Mouse (Mus musculus) small intestine, adult 2 months (tissue): ENCODE data around the gene Sytl3. TPM values are rescaled to one million over a fixed set of nuclear protein-coding genes. Genes with fewer than 3 reads are reported as not detected.

Source experiments
- H3K27ac ChIP-seq: fragments of 200-500 bp; 2 replicates; pipeline ENCODE4 v1.5.1; 2012; ENCODE audit warnings: low read depth, low read length, control low read depth, inconsistent platforms; ENCODE audit not compliant: insufficient read depth
- H3K27me3 ChIP-seq: fragments of 200-500 bp; 2 replicates; pipeline ENCODE4 v1.6.1; 2012; ENCODE audit warnings: mild to moderate bottlenecking, moderate library complexity, low read length, inconsistent platforms; ENCODE audit not compliant: control insufficient read depth, insufficient read depth
- H3K36me3 ChIP-seq: fragments of 200-500 bp; 2 replicates; pipeline ENCODE4 v1.6.1; 2012; ENCODE audit warnings: mild to moderate bottlenecking, low read length, control low read depth, inconsistent platforms; ENCODE audit not compliant: control insufficient read depth, insufficient read depth
- H3K4me1 ChIP-seq: fragments of 200-500 bp; 2 replicates; pipeline ENCODE4 v1.6.1; 2012; ENCODE audit warnings: low read length, inconsistent platforms, mixed read lengths; ENCODE audit not compliant: control insufficient read depth, insufficient read depth, insufficient read length
- H3K4me3 ChIP-seq: fragments of 200-500 bp; 2 replicates; pipeline ENCODE4 v1.5.1; 2012; ENCODE audit warnings: low read depth, mild to moderate bottlenecking, control low read depth, inconsistent platforms, low read length, moderate library complexity
- CTCF ChIP-seq: fragments of 200-500 bp; IDR thresholded peaks from 2 replicates; pipeline ENCODE4 v1.5.1; 2012; ENCODE audit warnings: low read depth, mild to moderate bottlenecking, control low read depth, inconsistent platforms, low read length, moderate library complexity, mixed read lengths; ENCODE audit not compliant: insufficient replicate concordance, insufficient read length; ENCODE audit errors: extremely low read depth
- POLR2A ChIP-seq: fragments of 200-500 bp; IDR thresholded peaks from 2 replicates; pipeline ENCODE4 v1.6.1; 2012; ENCODE audit warnings: low read depth, mild to moderate bottlenecking, control low read depth, inconsistent platforms, low read length, moderate library complexity
- WGBS: fragments of 180-500 bp; shearing (Covaris S2); methylation state at CpG from one replicate; pipeline ENCODE4 v1.1.7; 2018; 5-methylcytosine and 5-hydroxymethylcytosine counted together
- polyA plus RNA-seq: library from polyadenylated mRNA; depleted of rRNA; stranded (reverse); fragments of >200 nt; gene quantifications from 2 replicates; pipeline ENCODE4 v1.2.3, GENCODE M21; 2012

The Sytl3 gene
- polyA plus RNA-seq, 1 experiment, result 6.4 TPM

DNA sequence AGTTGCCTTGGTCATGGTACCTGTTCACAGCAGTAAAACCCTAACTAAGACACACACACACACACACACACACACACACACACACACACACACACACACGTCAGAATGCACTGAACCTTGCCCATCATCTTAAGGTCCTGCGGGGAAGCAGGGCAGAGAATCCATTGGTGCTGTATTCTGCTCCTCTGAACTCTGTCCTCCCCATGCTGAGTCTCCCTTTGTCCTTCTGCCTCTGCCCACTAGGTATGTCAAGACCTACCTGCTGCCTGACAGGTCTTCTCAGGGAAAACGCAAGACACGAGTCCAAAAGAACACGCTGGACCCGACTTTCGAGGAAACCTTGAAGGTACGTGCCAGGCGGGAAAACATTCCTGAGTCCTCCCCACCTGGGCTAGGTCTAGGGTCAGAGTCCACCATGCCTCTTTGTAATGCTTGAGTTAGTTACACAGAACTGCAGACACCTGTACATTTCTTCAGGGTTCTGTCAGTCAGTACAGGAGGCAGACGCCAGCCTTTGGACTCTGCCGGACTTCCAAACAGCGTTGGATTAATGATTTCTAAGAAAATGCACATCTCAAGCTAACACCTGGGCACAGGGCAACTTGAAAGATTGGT is 69.2 kb downstream of the Sytl3 start:
- H3K27ac ChIP-seq, result peak overlapping the region; percentile 84
- WGBS, result 38% methylated on average over 12 of the region's 12 CpGs
- H3K4me1 ChIP-seq, result peaks cover 15% of the 10 kb centered on the region
- peak overlapping the region; percentile 5 for H3K4me3 ChIP-seq
- no peaks in the 10 kb centered on the region for H3K36me3 ChIP-seq
- no peak; the same call in 1 of the 2 replicates for TF ChIP-seq POLR2A
- TF ChIP-seq CTCF, result no peak
- H3K27me3 ChIP-seq, result no peaks in the 10 kb centered on the region

DNA sequence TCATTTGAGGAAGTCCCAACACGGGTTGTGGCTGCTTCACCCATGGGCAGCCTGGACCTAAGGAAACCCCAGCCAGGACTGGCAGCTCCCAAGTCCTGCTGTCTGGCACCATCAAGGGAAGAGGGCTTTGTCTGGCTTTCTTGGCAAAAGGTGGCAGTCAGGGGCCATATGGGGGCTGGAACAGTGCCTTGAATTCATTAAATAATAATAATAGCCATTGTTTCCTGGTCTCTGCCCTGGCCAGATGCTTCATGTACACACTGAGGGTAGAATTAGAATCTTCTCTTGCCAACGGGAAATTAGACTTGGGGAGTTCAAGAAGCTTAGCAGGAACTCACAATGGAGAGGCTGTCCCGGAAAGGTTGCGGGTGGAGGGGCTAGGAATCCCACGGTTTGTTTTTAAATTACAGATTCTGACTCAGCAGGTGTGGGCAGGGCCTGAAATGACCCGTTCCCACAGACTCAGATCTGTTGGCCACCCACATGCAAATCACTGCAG is 70.4 kb downstream of the Sytl3 start:
- Histone ChIP-seq H3K36me3 (no peaks in the 10 kb centered on the region), H3K4me1 (peaks cover 15% of the 10 kb centered on the region), H3K27ac (peak overlapping the region; percentile 84), H3K27me3 (no peaks in the 10 kb centered on the region), H3K4me3 (no peak overlapping the region)
- TF ChIP-seq CTCF (no peak), POLR2A (no peak)
- 6% methylated on average over 6 of the region's 6 CpGs for WGBS

DNA sequence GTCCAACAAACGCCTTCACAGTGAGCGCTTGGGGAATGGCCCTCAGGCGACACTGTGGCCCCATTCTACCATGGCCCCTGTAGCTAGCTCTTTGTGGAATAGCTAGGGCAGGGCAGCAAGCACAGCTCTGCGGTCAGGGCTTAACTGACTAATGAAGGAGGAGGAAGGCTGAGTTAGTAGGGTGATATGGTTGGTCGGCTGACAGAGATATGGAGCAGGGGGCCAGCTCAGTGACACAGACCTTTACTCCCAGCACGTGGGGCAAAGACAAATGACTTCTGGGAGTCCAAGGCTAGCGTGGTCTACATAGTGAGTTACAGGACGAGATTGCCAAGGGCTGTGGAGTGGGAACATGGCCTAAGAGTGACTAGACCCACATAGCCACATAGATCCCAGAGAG is 72.2 kb downstream of the Sytl3 start:
- no peaks in the 10 kb centered on the region for H3K27me3 ChIP-seq
- H3K27ac ChIP-seq, result peak overlapping the region; percentile 90
- no peak overlapping the region for H3K4me3 ChIP-seq
- WGBS, result 62% methylated on average over 8 of the region's 8 CpGs
- H3K4me1 ChIP-seq, result peaks cover 15% of the 10 kb centered on the region
- no peaks in the 10 kb centered on the region for H3K36me3 ChIP-seq
- TF ChIP-seq POLR2A (no peak), CTCF (no peak)

DNA sequence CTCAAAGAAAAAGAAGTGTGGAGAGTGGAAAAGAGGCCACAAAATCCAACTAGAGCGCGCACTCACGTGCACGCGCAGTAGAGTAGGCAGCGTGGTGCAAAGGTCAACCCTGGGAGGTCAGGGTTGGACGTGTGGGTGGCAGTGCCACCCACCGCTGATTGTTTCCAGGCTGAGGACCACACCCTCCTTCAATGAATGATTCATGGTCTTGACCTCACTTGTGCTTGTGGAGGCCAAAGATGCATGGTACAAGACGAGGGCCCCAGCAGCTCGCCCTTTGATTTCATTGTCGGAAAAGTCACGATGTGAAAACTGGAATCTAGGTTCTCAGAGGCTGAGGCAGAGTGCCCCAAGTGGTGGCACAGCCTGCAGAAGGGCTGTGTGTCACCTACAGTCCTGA is 72.7 kb downstream of the Sytl3 start:
- Histone ChIP-seq H3K36me3 (no peaks in the 10 kb centered on the region), H3K4me1 (peaks cover 15% of the 10 kb centered on the region), H3K27ac (peak overlapping the region; percentile 90), H3K4me3 (no peak overlapping the region), H3K27me3 (no peaks in the 10 kb centered on the region)
- WGBS, result 35% methylated on average over 12 of the region's 12 CpGs
- TF ChIP-seq CTCF (peak; percentile 42; the same call in 1 of the 2 replicates), POLR2A (no peak)

DNA sequence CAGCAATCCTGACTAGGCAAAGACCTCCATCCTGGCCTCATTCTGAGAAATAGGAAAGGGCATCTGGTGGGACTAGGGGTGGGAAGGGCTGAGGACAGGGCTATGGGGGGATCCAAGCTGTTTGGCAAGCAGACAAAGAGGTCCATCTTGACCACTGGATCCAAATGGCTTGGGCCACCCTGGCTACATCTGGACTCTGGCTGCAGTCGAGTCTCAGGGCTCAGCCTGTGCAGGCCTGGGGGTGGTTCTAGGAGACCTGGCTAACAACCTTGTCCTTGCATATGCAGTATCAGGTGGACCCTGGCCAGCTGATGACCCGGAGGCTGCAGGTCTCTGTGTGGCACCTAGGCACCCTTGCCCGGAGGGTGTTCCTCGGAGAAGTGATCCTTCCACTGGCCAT is 73.8 kb downstream of the Sytl3 start:
- peaks cover 6% of the 10 kb centered on the region for H3K36me3 ChIP-seq
- 90% methylated on average over 4 of the region's 4 CpGs for WGBS
- H3K27ac ChIP-seq, result no peak overlapping the region
- no peaks in the 10 kb centered on the region for H3K27me3 ChIP-seq
- no peak overlapping the region for H3K4me3 ChIP-seq
- peaks cover 15% of the 10 kb centered on the region for H3K4me1 ChIP-seq
- TF ChIP-seq POLR2A (no peak), CTCF (no peak)

DNA sequence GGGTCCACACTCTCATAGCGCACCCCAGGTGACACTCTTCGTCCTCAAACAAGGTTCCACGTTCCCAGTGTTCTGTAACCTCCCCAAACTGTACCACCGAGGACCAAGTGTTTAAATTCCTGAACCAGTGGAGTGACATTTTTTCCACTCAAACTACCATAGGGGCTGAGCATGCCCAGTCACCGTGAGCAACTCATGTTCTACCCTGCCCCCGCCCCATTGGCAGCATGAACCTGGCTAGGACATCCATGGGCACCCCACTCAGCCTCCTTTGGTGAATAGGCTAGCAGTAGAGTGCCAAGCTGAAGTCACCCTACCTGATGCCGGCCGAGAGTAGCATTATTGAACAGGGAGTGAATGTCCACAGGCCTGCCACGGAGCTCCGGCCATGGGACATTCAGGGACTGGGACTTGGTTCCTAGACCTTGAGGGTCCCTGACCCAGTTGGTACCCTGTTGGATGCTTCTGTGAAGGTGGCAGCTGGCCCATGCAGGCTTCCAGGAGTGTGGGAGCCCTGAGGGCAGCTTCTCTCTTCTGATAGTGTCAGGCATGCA is 74.5 kb downstream of the Sytl3 start:
- TF ChIP-seq POLR2A (no peak), CTCF (no peak)
- WGBS, result 93% methylated on average over 10 of the region's 10 CpGs
- Histone ChIP-seq H3K4me3 (no peak overlapping the region), H3K27me3 (no peaks in the 10 kb centered on the region), H3K36me3 (peaks cover 13% of the 10 kb centered on the region), H3K4me1 (peaks cover 15% of the 10 kb centered on the region), H3K27ac (no peak overlapping the region)

DNA sequence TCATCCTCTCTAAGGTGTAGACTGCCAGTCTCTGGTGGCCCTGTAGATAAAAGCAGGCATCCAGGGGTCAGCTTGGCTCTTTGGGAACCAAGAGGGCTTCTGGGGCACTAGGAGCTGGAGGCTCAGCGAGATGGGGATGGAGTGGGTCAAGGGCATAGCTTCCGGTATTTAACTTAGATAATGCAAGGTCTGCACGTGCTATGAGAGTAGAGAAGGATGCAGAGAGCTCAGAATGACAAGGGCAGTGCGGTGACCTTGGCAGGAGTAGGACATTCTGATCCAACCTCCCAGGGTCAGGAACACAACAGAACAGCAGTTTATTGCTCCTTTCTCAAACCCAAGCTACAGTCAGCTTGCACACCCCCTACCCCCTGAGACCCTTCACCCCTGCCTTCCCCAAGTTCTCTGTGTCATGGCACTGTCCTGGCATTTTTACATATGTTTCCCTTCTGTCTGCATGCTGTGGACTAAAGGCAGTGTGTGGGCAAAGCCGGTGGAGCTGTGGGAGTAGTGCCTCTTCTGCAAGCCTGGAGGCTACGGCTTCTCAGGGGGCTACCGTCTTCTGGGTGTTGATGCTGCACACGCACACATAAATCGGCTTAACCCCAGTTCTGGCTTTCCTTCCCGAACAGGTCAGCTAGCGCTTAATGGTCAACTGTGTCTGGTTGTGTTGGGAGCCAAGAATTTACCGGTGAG is 76.0 kb downstream of the Sytl3 start:
- no peak overlapping the region for H3K27ac ChIP-seq
- no peak overlapping the region for H3K4me3 ChIP-seq
- 94% methylated on average over 12 of the region's 12 CpGs for WGBS
- peaks cover 27% of the 10 kb centered on the region for H3K36me3 ChIP-seq
- no peak for TF ChIP-seq POLR2A
- no peak for TF ChIP-seq CTCF
- H3K4me1 ChIP-seq, result peaks cover 10% of the 10 kb centered on the region
- no peaks in the 10 kb centered on the region for H3K27me3 ChIP-seq
